Mouse (Mus musculus) brain, adult 2 months (tissue): ENCODE measurements at regions not wholly inside any gene's neighbourhood (a gene's known extent, or its start where the extent isn't known, plus 50 kb on each side); places are given as distances from the start of the nearest gene placed in this dataset.
A peak's percentile ranks its signal among the peaks of the same experiment; 100 is the strongest.
"Not testable (repeated sequence)": the region's sequence is repeated elsewhere in the genome, so short reads cannot be mapped to it uniquely, and the experiment has no call there.

ENCODE experiments used
- DNase-seq: peaks from one replicate; pipeline ENCODE4 v3.0.0; 2011; ENCODE audit warnings: low read depth, low spot score

GRCm38 (mm10) chr2:162867516-162868029 is 63.8 kb upstream of the Srsf6 start:
- peak; percentile 26 for DNase-seq

- peak; percentile 32 for DNase-seq
These were observed 64.6 kb upstream of the Srsf6 start for GRCm38 (mm10) chr2:162866613-162867314.

GRCm38 (mm10) chr2:162864571-162864970 is 66.8 kb upstream of the Srsf6 start:
- peak; percentile 16 for DNase-seq

- peak; percentile 6 for DNase-seq
These were observed 76.7 kb upstream of the Srsf6 start for GRCm38 (mm10) chr2:162854606-162855005.

GRCm38 (mm10) chr2:162853576-162853975 is 77.8 kb upstream of the Srsf6 start:
- peak; percentile 97 for DNase-seq

GRCm38 (mm10) chr2:162841761-162842160 is 89.6 kb upstream of the Srsf6 start:
- not testable (repeated sequence) for DNase-seq

- DNase-seq = no peak
These were observed 93.6 kb upstream of the Srsf6 start for GRCm38 (mm10) chr2:162837776-162838175.

GRCm38 (mm10) chr2:162833741-162834140 is 97.6 kb upstream of the Srsf6 start:
- DNase-seq = no peak

GRCm38 (mm10) chr2:162818787-162819186 is 112.5 kb upstream of the Srsf6 start:
- no peak for DNase-seq

- peak; percentile 60 for DNase-seq
These were observed 117.1 kb upstream of the Srsf6 start for GRCm38 (mm10) chr2:162814205-162814604.

- peak; percentile 80 for DNase-seq
These were observed 123.6 kb upstream of the Srsf6 start for GRCm38 (mm10) chr2:162807747-162808146.

- DNase-seq = peak; percentile 42
These were observed 134.8 kb upstream of the Srsf6 start for GRCm38 (mm10) chr2:162796528-162796927.

GRCm38 (mm10) chr2:162794285-162794684 is 133.3 kb upstream of the Ptprt start:
- DNase-seq = peak; percentile 63

GRCm38 (mm10) chr2:162791374-162792098 is 130.6 kb upstream of the Ptprt start:
- peak; percentile 58 for DNase-seq

- DNase-seq = no peak
These were observed 123.3 kb upstream of the Ptprt start for GRCm38 (mm10) chr2:162784176-162784813.

GRCm38 (mm10) chr2:162781599-162781998 is 120.7 kb upstream of the Ptprt start:
- peak; percentile 82 for DNase-seq

GRCm38 (mm10) chr2:162776542-162776941 is 115.6 kb upstream of the Ptprt start:
- peak; percentile 85 for DNase-seq

GRCm38 (mm10) chr2:162772520-162772919 is 111.6 kb upstream of the Ptprt start:
- DNase-seq = no peak

- DNase-seq = no peak
These were observed 108.9 kb upstream of the Ptprt start for GRCm38 (mm10) chr2:162769711-162770428.

GRCm38 (mm10) chr2:162764059-162764458 is 103.1 kb upstream of the Ptprt start:
- peak; percentile 60 for DNase-seq

GRCm38 (mm10) chr2:162740523-162740922 is 79.6 kb upstream of the Ptprt start:
- no peak for DNase-seq

- no peak for DNase-seq
These were observed 74.8 kb upstream of the Ptprt start for GRCm38 (mm10) chr2:162735761-162736160.
